Mouse (Mus musculus) limb, embryonic 11.5 days (tissue): ENCODE data around the gene Tspo. TPM values are rescaled to one million over a fixed set of nuclear protein-coding genes. Genes with fewer than 3 reads are reported as not detected.

ENCODE experiments used
- ATAC-seq: fragments of 200-750 bp; cut with Nextera tagmentation; 2 replicates; pipeline ENCODE4 v1.8.0; 2017; ENCODE audit warnings: low read depth; ENCODE audit not compliant: insufficient number of reproducible peaks, low FRiP score, low TSS enrichment
- DNase-seq: peaks from one replicate; pipeline ENCODE4 v3.0.0-alpha.2; 2015; ENCODE audit warnings: low spot score
- H3K27ac ChIP-seq: fragments of 300-500 bp; sonication (generic); replicated peaks from 2 replicates; pipeline ENCODE4 v1.5.1; 2014; ENCODE audit warnings: low read depth, mild to moderate bottlenecking, low read length
- H3K27me3 ChIP-seq: fragments of 300-500 bp; sonication (generic); 2 replicates; pipeline ENCODE4 v1.6.1; 2014; ENCODE audit warnings: mild to moderate bottlenecking, low read length, mixed read lengths; ENCODE audit not compliant: control insufficient read depth, insufficient read depth
- H3K36me3 ChIP-seq: fragments of 300-500 bp; sonication (generic); 2 replicates; pipeline ENCODE4 v1.6.1; 2014; ENCODE audit warnings: mild to moderate bottlenecking, low read length, moderate library complexity, mixed read lengths; ENCODE audit not compliant: control insufficient read depth, insufficient read depth
- H3K4me1 ChIP-seq: fragments of 300-500 bp; sonication (generic); 2 replicates; pipeline ENCODE4 v1.6.1; 2014; ENCODE audit warnings: low read length, mixed read lengths; ENCODE audit not compliant: control insufficient read depth, insufficient read depth
- H3K4me2 ChIP-seq: fragments of 300-500 bp; sonication (generic); 2 replicates; pipeline ENCODE4 v1.6.1; 2014; ENCODE audit warnings: low read depth, mild to moderate bottlenecking, moderate library complexity; ENCODE audit not compliant: severe bottlenecking
- H3K4me3 ChIP-seq: fragments of 300-500 bp; sonication (generic); 2 replicates; pipeline ENCODE4 v1.5.1; 2014; ENCODE audit warnings: low read depth, low read length
- H3K9ac ChIP-seq: fragments of 300-500 bp; sonication (generic); 2 replicates; pipeline ENCODE4 v1.6.1; 2014; ENCODE audit warnings: mild to moderate bottlenecking, low read length
- H3K9me3 ChIP-seq: fragments of 300-500 bp; sonication (generic); 2 replicates; pipeline ENCODE4 v1.6.1; 2016; ENCODE audit warnings: low read length; ENCODE audit not compliant: control insufficient read depth
- WGBS: fragments of 180-500 bp; shearing (Covaris S2); extraction: QIAGEN DNeasy Blood & Tissue Kit; methylation state at CpG from one replicate; pipeline ENCODE4 v1.1.7; 2014; 5-methylcytosine and 5-hydroxymethylcytosine counted together
- polyA plus RNA-seq: library from polyadenylated mRNA; unstranded; fragments of >200 nt; fragmentation: Nextera tagmentation; extraction: Ambion mirVana; gene quantifications from 2 replicates; pipeline ENCODE4 v1.2.1, GENCODE M21; 2014

Tspo gene
- 46.1 and 51.8 TPM in 2 replicates for polyA plus RNA-seq

DNA sequence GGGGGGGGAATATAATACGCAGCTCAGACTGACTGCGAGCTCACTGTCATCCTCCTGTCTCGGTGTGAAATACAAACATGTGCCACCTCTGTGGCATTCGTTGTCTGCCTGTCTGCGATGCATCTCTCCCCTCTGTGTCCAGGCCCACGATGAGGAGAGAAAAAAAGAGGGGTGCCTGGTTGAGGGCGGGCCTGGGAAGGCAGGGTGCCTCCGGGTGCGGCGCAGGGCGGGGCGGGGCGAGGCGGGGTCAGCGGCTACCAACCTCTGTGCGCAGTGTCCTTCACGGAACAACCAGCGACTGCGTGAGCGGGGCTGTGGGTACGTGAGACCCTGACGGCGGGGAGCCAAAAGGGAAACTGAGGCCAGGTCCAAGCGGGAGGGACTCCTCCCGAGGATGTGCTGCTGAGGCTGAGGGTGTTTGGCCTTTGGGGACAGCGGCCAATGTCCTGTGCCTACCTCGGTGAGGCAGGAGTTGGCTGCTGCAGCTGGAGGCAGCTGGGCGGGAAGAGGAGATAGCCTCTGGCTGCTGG lies at the start of gene Tspo, which contains the start of gene Mcat:
Gene Tspo, plus strand, starts transcription at position 266 of the 530 bp plus-strand sequence.
Gene Mcat, minus strand, starts transcription at position 461 of the 530 bp plus-strand sequence.
- H3K4me2 ChIP-seq = peak within 1 kb of the TSS; percentile 99
- peak; percentile 56 for DNase-seq
- H3K27me3 ChIP-seq = no peaks in the 10 kb centered on the region
- peak; percentile 17; the same call in 1 of the 2 replicates for ATAC-seq
- no peak within 1 kb of the TSS for H3K27ac ChIP-seq
- H3K9ac ChIP-seq = peak within 1 kb of the TSS; percentile 67
- H3K36me3 ChIP-seq = no peaks in the 10 kb centered on the region
- H3K4me1 ChIP-seq = peaks cover 14% of the 10 kb centered on the region
- H3K9me3 ChIP-seq = no peaks in the 10 kb centered on the region
- WGBS = 2% methylated on average over 28 of the region's 28 CpGs
- peak within 1 kb of the TSS; percentile 42 for H3K4me3 ChIP-seq

DNA sequence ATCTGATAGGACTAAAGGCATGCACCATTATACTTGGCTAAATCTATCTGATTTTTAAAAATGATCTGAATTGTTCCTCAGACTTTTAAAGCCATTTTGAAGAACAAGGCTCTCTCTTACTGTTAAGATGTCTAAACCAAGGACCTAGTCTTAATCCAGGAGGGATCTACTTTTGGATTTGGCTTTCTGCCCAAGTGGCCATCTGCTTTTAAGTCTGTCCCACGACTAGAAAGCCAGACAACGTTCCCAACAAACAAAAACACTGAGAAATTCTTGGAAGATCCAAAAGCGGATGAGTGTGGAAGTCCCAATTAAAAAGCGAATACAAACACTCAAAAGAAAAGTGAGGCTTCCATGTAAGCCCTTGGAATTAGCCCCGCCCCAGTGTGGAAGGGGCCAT lies 48.4 kb upstream of the Tspo start:
- no peaks in the 10 kb centered on the region for H3K9me3 ChIP-seq
- H3K4me3 ChIP-seq = no peak overlapping the region
- H3K4me1 ChIP-seq = no peaks in the 10 kb centered on the region
- H3K36me3 ChIP-seq = no peaks in the 10 kb centered on the region
- no peak overlapping the region for H3K4me2 ChIP-seq
- ATAC-seq (no peak), DNase-seq (no peak)
- H3K9ac ChIP-seq = no peak overlapping the region
- H3K27ac ChIP-seq = no peak overlapping the region
- WGBS = 74% methylated on average over 5 of the region's 5 CpGs
- H3K27me3 ChIP-seq = no peaks in the 10 kb centered on the region

DNA sequence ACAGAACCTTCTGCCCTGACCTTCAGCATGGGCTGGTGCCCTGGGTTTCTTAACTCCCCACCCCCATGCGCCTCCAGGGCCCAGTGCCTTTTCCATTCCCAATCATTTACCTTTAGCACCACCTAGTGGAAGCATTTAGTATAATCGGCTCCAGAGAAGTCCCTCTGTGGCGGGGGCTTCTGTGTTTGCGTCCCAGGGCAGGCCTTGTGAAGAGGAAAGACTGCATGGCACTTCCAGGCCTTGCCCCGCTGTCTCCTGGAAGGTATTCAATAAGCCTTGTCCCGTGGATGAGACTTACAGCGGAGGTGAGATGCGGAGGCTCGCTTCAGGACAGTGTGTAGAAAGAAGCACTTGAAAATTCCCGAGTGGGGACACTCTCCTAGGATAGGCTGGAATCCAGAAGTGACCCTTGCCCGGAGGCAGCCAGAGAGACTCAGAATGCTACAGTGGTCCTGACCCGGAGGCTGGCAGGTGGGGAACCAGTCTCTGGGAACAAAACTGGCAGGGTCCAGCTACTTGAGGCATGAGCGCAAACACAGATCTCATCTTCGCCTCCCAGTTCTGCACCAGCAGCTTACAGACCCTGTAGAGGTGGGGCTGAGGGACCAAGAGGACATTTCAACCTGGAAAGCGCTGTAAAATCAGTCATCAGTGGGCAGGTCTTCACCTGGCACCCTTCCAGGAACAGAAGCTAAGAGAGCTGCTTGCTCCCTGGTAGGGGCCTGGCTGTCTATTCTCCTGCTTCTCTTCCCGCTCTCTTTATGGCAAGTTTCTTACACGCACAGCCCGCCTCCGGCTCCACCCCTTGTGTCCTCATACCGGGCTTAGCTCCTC lies 45.0 kb upstream of the Tspo start:
- Histone ChIP-seq H3K9me3 (no peaks in the 10 kb centered on the region), H3K27ac (no peak overlapping the region), H3K4me3 (no peak overlapping the region), H3K36me3 (no peaks in the 10 kb centered on the region), H3K4me2 (no peak overlapping the region), H3K4me1 (no peaks in the 10 kb centered on the region), H3K27me3 (no peaks in the 10 kb centered on the region), H3K9ac (peak overlapping the region; percentile 17; the same call in 1 of the 2 replicates)
- WGBS = 40% methylated on average over 20 of the region's 20 CpGs
- peak; percentile 79 for DNase-seq
- ATAC-seq = no peak

DNA sequence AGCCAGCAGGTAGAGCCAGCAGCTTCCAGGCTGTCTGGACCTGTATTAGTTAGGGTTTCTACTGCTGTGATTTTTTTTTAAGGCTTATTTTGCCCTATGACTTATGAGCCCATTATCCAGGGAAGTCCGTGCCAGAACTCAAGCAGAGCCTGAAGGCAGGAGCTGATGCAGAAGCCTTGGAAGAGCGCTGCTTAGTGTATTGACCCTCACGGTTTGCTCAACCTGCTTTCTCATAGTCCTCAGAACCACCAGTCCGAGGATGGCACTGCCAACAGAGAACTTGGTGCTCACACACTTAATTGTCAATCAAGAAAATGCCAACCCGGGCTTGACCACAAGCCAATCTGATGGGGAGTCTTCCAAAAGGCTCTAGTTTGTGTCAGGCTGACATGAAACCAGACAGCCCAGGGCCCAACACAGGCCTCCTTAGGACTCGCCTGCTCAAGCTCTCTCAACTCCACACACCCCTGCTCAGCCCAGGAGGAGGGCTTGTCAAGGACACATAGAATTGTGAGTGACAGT lies 42.5 kb upstream of the Tspo start:
- no peak for ATAC-seq
- no peak overlapping the region for H3K4me2 ChIP-seq
- no peak overlapping the region for H3K4me3 ChIP-seq
- no peaks in the 10 kb centered on the region for H3K9me3 ChIP-seq
- H3K9ac ChIP-seq = no peak overlapping the region
- no peaks in the 10 kb centered on the region for H3K4me1 ChIP-seq
- no peak overlapping the region for H3K27ac ChIP-seq
- H3K36me3 ChIP-seq = no peaks in the 10 kb centered on the region
- no peak for DNase-seq
- WGBS = 83% methylated on average over 6 of the region's 6 CpGs
- peaks cover 9% of the 10 kb centered on the region for H3K27me3 ChIP-seq

DNA sequence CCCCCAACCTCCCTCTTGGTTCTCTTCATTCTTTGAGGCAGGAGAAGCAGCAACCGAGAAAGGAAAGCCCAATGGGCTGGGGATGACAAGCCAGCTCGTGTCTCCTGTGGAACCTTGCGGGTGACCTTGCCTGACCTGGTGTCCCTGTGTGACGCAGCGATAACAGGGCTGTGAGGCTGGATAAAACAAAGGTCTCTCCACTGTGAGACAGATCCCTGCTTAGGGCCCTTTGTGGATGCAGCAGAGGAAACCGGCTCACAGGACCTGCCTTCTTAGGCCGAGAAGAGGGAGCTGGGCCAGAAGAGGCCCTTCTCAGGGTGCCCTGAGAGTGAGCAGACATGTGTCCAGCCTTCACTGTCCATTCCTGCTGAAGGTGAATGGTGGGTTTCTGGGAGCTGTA lies 40.2 kb upstream of the Tspo start:
- Histone ChIP-seq H3K4me1 (peaks cover 3% of the 10 kb centered on the region; the same call in 1 of the 2 replicates), H3K9me3 (no peaks in the 10 kb centered on the region), H3K9ac (no peak overlapping the region), H3K27ac (no peak overlapping the region), H3K4me2 (no peak overlapping the region), H3K27me3 (peaks cover 31% of the 10 kb centered on the region), H3K4me3 (no peak overlapping the region), H3K36me3 (no peaks in the 10 kb centered on the region)
- ATAC-seq (no peak), DNase-seq (no peak)
- 33% methylated on average over 7 of the region's 7 CpGs for WGBS

DNA sequence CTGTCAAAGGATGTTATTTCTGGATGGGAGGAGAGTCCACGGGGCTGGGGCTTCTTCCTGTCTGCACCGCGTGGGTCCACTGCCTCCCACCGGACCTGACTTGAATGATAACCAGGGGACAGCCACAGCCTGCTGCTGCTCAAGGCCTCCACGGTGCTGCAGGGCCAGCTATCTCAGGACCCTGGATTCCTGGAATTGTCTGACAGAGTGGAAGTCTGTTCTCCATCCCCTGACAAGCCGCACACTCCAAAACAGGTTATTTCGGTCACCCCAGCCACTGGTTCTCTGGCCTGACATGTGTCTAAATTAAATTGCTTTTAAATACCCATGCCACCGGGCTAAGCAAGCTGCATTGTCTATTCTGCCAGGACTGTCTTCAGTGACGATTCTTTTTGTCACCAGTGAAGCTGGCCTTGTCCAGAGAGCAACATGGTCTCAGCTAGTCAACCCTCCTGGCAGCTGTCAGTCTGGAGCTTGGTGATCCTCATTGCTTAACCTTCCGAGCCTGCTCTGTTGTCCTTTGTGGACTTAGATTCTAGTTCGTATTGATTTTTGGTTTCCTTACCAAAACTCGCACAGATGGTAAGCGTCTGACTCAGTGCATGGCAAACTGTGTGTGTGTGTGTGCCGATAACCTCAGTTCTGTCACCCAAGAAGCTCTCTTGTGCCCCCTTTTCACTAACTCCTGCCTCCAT lies 39.6 kb upstream of the Tspo start:
- Histone ChIP-seq H3K4me2 (no peak overlapping the region), H3K36me3 (no peaks in the 10 kb centered on the region), H3K4me1 (peaks cover 3% of the 10 kb centered on the region; the same call in 1 of the 2 replicates), H3K27me3 (peaks cover 34% of the 10 kb centered on the region), H3K9ac (no peak overlapping the region), H3K4me3 (no peak overlapping the region), H3K27ac (no peak overlapping the region), H3K9me3 (no peaks in the 10 kb centered on the region)
- 64% methylated on average over 14 of the region's 14 CpGs for WGBS
- ATAC-seq = no peak
- DNase-seq = no peak

DNA sequence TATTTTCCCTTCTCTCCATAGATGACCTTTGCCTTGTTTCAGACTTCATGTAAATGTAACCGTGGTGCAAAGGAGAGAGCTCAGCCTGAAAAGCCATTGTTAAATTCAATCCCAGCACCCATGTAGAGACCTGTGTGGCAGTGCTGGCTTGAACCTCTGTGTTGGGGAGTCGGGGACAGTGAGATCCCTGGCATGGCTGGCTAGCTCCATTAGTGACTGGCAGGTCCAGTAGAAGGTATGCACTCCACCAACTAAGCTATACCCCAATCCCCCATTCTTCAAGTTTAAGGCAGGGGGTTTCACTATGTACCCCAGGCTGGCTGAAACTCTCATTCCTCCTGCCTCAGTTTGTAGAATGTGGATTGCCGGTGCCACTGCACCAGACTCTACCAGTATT lies 39.1 kb upstream of the Tspo start:
- ATAC-seq (no peak), DNase-seq (no peak)
- Histone ChIP-seq H3K4me3 (no peak overlapping the region), H3K27me3 (peaks cover 34% of the 10 kb centered on the region), H3K9me3 (no peaks in the 10 kb centered on the region), H3K27ac (no peak overlapping the region), H3K36me3 (no peaks in the 10 kb centered on the region), H3K4me2 (no peak overlapping the region), H3K4me1 (peaks cover 3% of the 10 kb centered on the region; the same call in 1 of the 2 replicates), H3K9ac (no peak overlapping the region)
- 80% methylated on average over 3 of the region's 3 CpGs for WGBS

DNA sequence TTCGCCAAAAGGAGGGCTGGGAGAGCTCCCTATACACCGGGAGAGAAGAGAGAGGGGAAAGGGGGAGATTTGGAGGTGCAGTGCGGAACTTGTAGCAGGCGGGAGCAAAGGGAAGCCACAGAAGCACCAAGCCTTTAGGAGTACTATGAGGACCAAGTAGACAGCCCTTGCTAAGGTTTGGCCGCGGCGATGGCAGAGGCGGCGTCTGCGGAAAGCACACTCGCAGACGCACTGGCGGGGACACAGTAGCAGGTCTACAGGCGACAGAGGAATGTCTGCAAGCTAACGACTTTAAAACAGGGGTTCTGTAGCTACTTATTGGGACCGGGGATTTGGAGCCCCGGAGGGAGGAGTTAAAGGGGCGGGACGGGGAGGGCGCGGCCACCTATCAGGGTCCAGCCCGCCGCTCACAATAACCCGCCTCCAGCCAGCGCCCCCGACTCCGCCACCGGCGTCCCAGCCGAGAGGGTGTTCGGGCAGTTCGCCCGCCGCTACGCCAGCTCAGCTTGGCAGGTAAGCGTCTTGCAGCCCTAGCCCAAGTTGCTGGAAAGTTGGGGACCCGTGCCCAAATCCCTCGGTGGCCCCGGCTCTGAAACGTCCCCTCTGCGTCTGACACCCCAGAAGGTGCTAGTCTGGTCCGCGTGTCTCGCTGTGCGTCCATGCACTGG lies 36.8 kb upstream of the Tspo start, which contains the start of gene Bik:
Gene Bik, plus strand, starts transcription at position 439 of the 668 bp plus-strand sequence.
- DNase-seq (peak; percentile 74), ATAC-seq (peak; percentile 56; the same call in 1 of the 2 replicates)
- WGBS = under 1% methylated on average over 45 of the region's 45 CpGs
- H3K9ac ChIP-seq = peak within 1 kb of the TSS; percentile 9; the same call in 1 of the 2 replicates
- peaks cover 3% of the 10 kb centered on the region; the same call in 1 of the 2 replicates for H3K4me1 ChIP-seq
- H3K27me3 ChIP-seq = peaks cover 34% of the 10 kb centered on the region
- no peaks in the 10 kb centered on the region for H3K36me3 ChIP-seq
- peak within 1 kb of the TSS; percentile 96 for H3K4me2 ChIP-seq
- H3K4me3 ChIP-seq = peak within 1 kb of the TSS; percentile 50
- no peak within 1 kb of the TSS for H3K27ac ChIP-seq
- no peaks in the 10 kb centered on the region for H3K9me3 ChIP-seq
